Mouse (Mus musculus) stomach, postnatal 0 days (tissue): ENCODE results near the gene Ppp2r1b.

Experiments used
- CTCF ChIP-seq: IDR thresholded peaks from 2 replicates; pipeline ENCODE4 v1.5.1; 2016; ENCODE audit warnings: antibody characterized with exemption, low read depth, mild to moderate bottlenecking, moderate library complexity
- EP300 ChIP-seq: optimal IDR thresholded peaks from 2 replicates; pipeline ENCODE3; 2016; ENCODE audit warnings: antibody characterized with exemption

DNA sequence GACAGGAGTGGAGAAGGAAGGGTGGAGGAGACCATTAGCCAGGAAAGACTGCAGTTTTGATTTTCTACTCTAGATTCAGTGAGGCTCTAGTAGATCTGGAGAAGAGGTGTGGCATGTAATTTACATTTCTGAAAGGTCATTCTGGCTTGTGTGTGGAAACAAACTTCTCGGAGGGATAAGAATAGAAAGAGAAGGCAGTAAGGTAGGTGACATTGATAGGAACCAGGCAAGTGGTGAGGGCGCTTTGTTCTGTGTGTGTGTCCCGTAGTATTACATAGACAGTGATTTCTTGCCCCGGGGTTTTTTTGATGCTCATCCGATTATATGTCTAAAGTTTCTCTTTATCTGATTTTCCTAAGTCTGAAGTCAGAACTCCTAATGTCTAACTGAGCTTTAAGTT lies 19.8 kb downstream of the Ppp2r1b start:
- no peak for TF ChIP-seq CTCF
- TF ChIP-seq EP300 = no peak
